Mouse (Mus musculus) CH12.LX (cell line): ENCODE results near the gene Kdm5b. TPM values are rescaled to one million over a fixed set of nuclear protein-coding genes. Genes with fewer than 3 reads are reported as not detected.

Experiments used
- DNase-seq: peaks from one replicate; pipeline ENCODE4 v3.0.0-alpha.2; 2013; ENCODE audit errors: extremely low read depth
- H3K27ac ChIP-seq: 2 replicates; pipeline ENCODE4 v1.5.1; 2012; ENCODE audit warnings: low read depth, mild to moderate bottlenecking, control low read depth, moderate library complexity; ENCODE audit not compliant: insufficient read depth
- H3K27me3 ChIP-seq: replicated peaks from 2 replicates; pipeline ENCODE3; 2012; ENCODE audit warnings: inconsistent platforms
- H3K36me3 ChIP-seq, 2 experiments: replicated peaks in 1 of 2; 2 replicates each; pipeline versions ENCODE3 to v1.6.1; 2012; ENCODE audit warnings: inconsistent platforms in 1 of 2, low read length in 1 of 2, mild to moderate bottlenecking in 1 of 2, mixed read lengths in 1 of 2, moderate library complexity in 1 of 2; ENCODE audit not compliant: control insufficient read depth in 1 of 2, insufficient read depth in 1 of 2
- H3K4me1 ChIP-seq, 2 experiments: 2 replicates each; pipeline ENCODE4 v1.6.1; 2012; ENCODE audit warnings: inconsistent platforms in 1 of 2, moderate library complexity in 1 of 2; ENCODE audit not compliant: insufficient read depth in 2 of 2, control insufficient read depth in 1 of 2
- H3K4me2 ChIP-seq: 2 replicates; pipeline ENCODE4 v1.6.1; 2012; ENCODE audit warnings: low read depth, mild to moderate bottlenecking, control low read depth; ENCODE audit not compliant: poor library complexity, insufficient read depth, severe bottlenecking
- H3K4me3 ChIP-seq, 3 experiments: fragments of 150-350 bp in 1 of 3; sonication (generic) in 1 of 3; replicated peaks in 1 of 3; 2 replicates each; pipeline versions ENCODE3 to v1.5.1; 2011 to 2012; ENCODE audit warnings: low read depth in 2 of 3, low read length in 2 of 3, mild to moderate bottlenecking in 2 of 3, moderate library complexity in 2 of 3, control low read depth in 1 of 3, improper control_type of control experiment in 1 of 3, inconsistent platforms in 1 of 3, mixed read lengths in 1 of 3; ENCODE audit not compliant: poor library complexity in 1 of 3
- H3K79me2 ChIP-seq: replicated peaks from 2 replicates; pipeline ENCODE4 v1.6.1; 2012; ENCODE audit warnings: mild to moderate bottlenecking, moderate library complexity; ENCODE audit not compliant: control insufficient read depth, poor library complexity, insufficient read depth, severe bottlenecking; ENCODE audit errors: extremely low read depth
- H3K9ac ChIP-seq: 2 replicates; pipeline ENCODE4 v1.6.1; 2012; ENCODE audit warnings: low read depth, mild to moderate bottlenecking, control low read depth, moderate library complexity; ENCODE audit not compliant: insufficient read depth
- H3K9me3 ChIP-seq: replicated peaks from 2 replicates; pipeline ENCODE3; 2012; ENCODE audit warnings: low read length, inconsistent platforms, mixed read lengths
- BHLHE40 ChIP-seq: IDR thresholded peaks from 2 replicates; pipeline ENCODE4 v1.6.1; 2011; ENCODE audit warnings: mild to moderate bottlenecking, low read depth, low read length, improper control_type of control experiment
- CHD1 ChIP-seq: IDR thresholded peaks from 2 replicates; pipeline ENCODE4 v1.6.1; 2012; ENCODE audit warnings: low read depth, low read length, improper control_type of control experiment, inconsistent platforms
- CTCF ChIP-seq, 2 experiments: IDR thresholded peaks in 1 of 2; conservative IDR thresholded peaks in 1 of 2; 2 replicates each; pipeline ENCODE4 v1.5.1; 2011 to 2012; ENCODE audit warnings: low read depth in 2 of 2, low read length in 2 of 2, improper control_type of control experiment in 1 of 2, inconsistent platforms in 1 of 2, mild to moderate bottlenecking in 1 of 2, moderate library complexity in 1 of 2
- HCFC1 ChIP-seq: IDR thresholded peaks from 2 replicates; pipeline ENCODE4 v1.6.1; 2012; ENCODE audit warnings: low read depth, mild to moderate bottlenecking, inconsistent platforms, low read length, improper control_type of control experiment
- IRF4 ChIP-seq: IDR thresholded peaks from 2 replicates; pipeline ENCODE4 v1.6.1; 2014; ENCODE audit warnings: low read depth, mild to moderate bottlenecking, inconsistent platforms, low read length, improper control_type of control experiment
- JUN ChIP-seq: IDR thresholded peaks from 2 replicates; pipeline ENCODE4 v1.6.1; 2011; ENCODE audit warnings: low read depth, mild to moderate bottlenecking, low read length, improper control_type of control experiment, moderate library complexity; ENCODE audit not compliant: insufficient read depth
- JUND ChIP-seq: conservative IDR thresholded peaks from 2 replicates; pipeline ENCODE4 v1.6.1; 2011; ENCODE audit warnings: low read depth, low read length, improper control_type of control experiment
- KAT2A ChIP-seq: IDR thresholded peaks from 2 replicates; pipeline ENCODE4 v1.6.1; 2012; ENCODE audit warnings: low read length, improper control_type of control experiment, inconsistent platforms; ENCODE audit not compliant: insufficient replicate concordance
- MAFK ChIP-seq: IDR thresholded peaks from 2 replicates; pipeline ENCODE4 v1.6.1; 2011; ENCODE audit warnings: low read length, improper control_type of control experiment; ENCODE audit not compliant: insufficient replicate concordance
- MAX ChIP-seq: IDR thresholded peaks from 2 replicates; pipeline ENCODE4 v1.6.1; 2011; ENCODE audit warnings: low read length, improper control_type of control experiment
- MEF2A ChIP-seq: IDR thresholded peaks from 2 replicates; pipeline ENCODE4 v1.6.1; 2014; ENCODE audit warnings: low read depth, mild to moderate bottlenecking, inconsistent platforms, low read length, improper control_type of control experiment, borderline replicate concordance
- MXI1 ChIP-seq: IDR thresholded peaks from 2 replicates; pipeline ENCODE4 v1.6.1; 2011; ENCODE audit warnings: mild to moderate bottlenecking, low read depth, low read length, improper control_type of control experiment
- PAX5 ChIP-seq: IDR thresholded peaks from 2 replicates; pipeline ENCODE4 v1.6.1; 2012; ENCODE audit warnings: low read length, inconsistent platforms, mixed read lengths
- POLR2AphosphoS2 ChIP-seq: IDR thresholded peaks from 2 replicates; pipeline ENCODE4 v1.6.1; 2011; ENCODE audit warnings: low read depth, low read length, improper control_type of control experiment
- RAD21 ChIP-seq: IDR thresholded peaks from 2 replicates; pipeline ENCODE4 v1.6.1; 2011; ENCODE audit warnings: low read depth, mild to moderate bottlenecking, low read length, improper control_type of control experiment, moderate library complexity
- SIN3A ChIP-seq: IDR thresholded peaks from 2 replicates; pipeline ENCODE4 v1.6.1; 2012; ENCODE audit warnings: low read length, improper control_type of control experiment, inconsistent platforms
- SMC3 ChIP-seq: IDR thresholded peaks from 2 replicates; pipeline ENCODE4 v1.6.1; 2011; ENCODE audit warnings: low read depth, low read length, improper control_type of control experiment
- TBP ChIP-seq: conservative IDR thresholded peaks from 2 replicates; pipeline ENCODE4 v1.6.1; 2011; ENCODE audit warnings: low read depth, low read length, improper control_type of control experiment
- TCF12 ChIP-seq: IDR thresholded peaks from 2 replicates; pipeline ENCODE4 v1.6.1; 2014; ENCODE audit warnings: low read depth, mild to moderate bottlenecking, inconsistent platforms, low read length, improper control_type of control experiment
- USF1 ChIP-seq: IDR thresholded peaks from 2 replicates; pipeline ENCODE4 v1.6.1; 2014; ENCODE audit warnings: low read depth, mild to moderate bottlenecking, inconsistent platforms, low read length, improper control_type of control experiment
- ZC3H11A ChIP-seq: IDR thresholded peaks from 2 replicates; pipeline ENCODE4 v1.6.1; 2012; ENCODE audit warnings: low read depth, mild to moderate bottlenecking, inconsistent platforms, low read length, improper control_type of control experiment
- ZNF384 ChIP-seq: IDR thresholded peaks from 2 replicates; pipeline ENCODE4 v1.6.1; 2012; ENCODE audit warnings: low read depth, low read length, improper control_type of control experiment, inconsistent platforms
- dilution Hi-C: fragments of 300-500 bp; cut with MboI; formaldehyde crosslinking; loops from 2 replicates; pipeline ENCODE4 v1.14.3; 2020; ENCODE audit warnings: low sequenced_read_pairs; ENCODE audit not compliant: extremely low pct_unique_long_range_greater_than_20kb, extremely low pct_ligation_motif_present
- in situ Hi-C: fragments of 300-500 bp; cut with MboI; formaldehyde crosslinking; loops from 3 replicates; pipeline ENCODE4 v1.14.3; 2019; ENCODE audit warnings: low sequenced_read_pairs, low pct_ligation_motif_present, low pct_unique_long_range_greater_than_20kb, mixed read lengths
- polyA plus RNA-seq: library from polyadenylated mRNA; unstranded; fragments of >175 nt; gene quantifications from 2 replicates; pipeline ENCODE4 v1.2.1, GENCODE M21; 2012; ENCODE audit warnings: low read depth; ENCODE audit not compliant: insufficient read length
- total RNA-seq, 2 experiments: library from RNA; depleted of rRNA; stranded (reverse); fragments of 300-350 nt in 1 of 2; fragments of >200 nt in 1 of 2; gene quantifications; 2 replicates each; pipeline ENCODE4 v1.2.3; 2012 to 2014

Kdm5b gene
- total and polyA plus RNA-seq, 3 experiments, result 1.9 to 14.3 (median 4.1) TPM

GRCm38 (mm10) chr1:134638041-134638440 lies 78.1 kb downstream of the Kdm5b start:
- H3K27me3 ChIP-seq, result peaks cover 27% of the 10 kb centered on the region
- H3K4me1 ChIP-seq, result no peaks in the 10 kb centered on the region
- H3K4me2 ChIP-seq, result no peak overlapping the region
- H3K27ac ChIP-seq, result no peak overlapping the region
- H3K9ac ChIP-seq, result no peak overlapping the region
- in situ Hi-C loops, result no loop called here
- peaks cover 0 to 4% of the 10 kb centered on the region in 2 experiments for H3K36me3 ChIP-seq
- H3K4me3 ChIP-seq, result no peak overlapping the region
- TF ChIP-seq TCF12 (no peak), KAT2A (no peak), SIN3A (no peak), USF1 (no peak), JUND (no peak), IRF4 (no peak), BHLHE40 (no peak), MAFK (no peak), MAX (no peak), CHD1 (no peak), MXI1 (no peak), POLR2AphosphoS2 (no peak), CTCF (conservative IDR thresholded peaks at IDR 0.05 in 1 of 2, IDR thresholded peaks at IDR 0.05 in 1 of 2; ENCODE audit: low read depth in 2 of 2, low read length in 2 of 2) (no peak), PAX5 (no peak), ZC3H11A (no peak)
- no peaks in the 10 kb centered on the region for H3K79me2 ChIP-seq
- dilution Hi-C loops, result no loop called here
- no peaks in the 10 kb centered on the region for H3K9me3 ChIP-seq
- no peak for DNase-seq

DNA sequence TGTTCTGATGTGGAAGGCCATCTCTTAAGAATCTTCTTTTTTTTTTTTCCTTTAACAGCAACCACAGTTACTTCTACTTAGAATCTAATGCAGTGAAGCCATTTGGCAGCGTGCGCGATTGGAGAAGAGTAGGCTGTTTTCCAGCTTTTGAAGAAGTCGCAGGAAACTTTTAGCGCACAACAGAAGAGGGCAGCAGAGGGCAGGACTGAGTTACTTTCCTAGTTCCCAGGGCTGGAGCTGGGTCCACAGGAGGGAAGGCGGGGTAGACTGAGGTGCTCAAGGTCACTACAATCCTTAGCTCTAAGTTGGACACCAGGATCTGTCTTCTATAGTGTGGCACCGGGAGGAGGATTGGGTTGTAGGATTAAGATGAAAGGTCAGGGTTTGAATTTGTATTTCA lies 78.6 kb downstream of the Kdm5b start:
- Histone ChIP-seq H3K9ac (no peak overlapping the region), H3K4me3 (no peak overlapping the region), H3K27ac (no peak overlapping the region)
- in situ Hi-C loops, result no loop called here
- TF ChIP-seq ZNF384, result no peak
- no peak for TF ChIP-seq MEF2A
- TF ChIP-seq MXI1, result no peak
- TF ChIP-seq KAT2A, result no peak
- no peak for TF ChIP-seq HCFC1
- peak in 1 of 2 experiments; percentile 57; a peak in 2 of 4 replicates for TF ChIP-seq CTCF (conservative IDR thresholded peaks at IDR 0.05 in 1 of 2, IDR thresholded peaks at IDR 0.05 in 1 of 2; ENCODE audit: low read depth in 2 of 2, low read length in 2 of 2)
- peak; percentile 40 for TF ChIP-seq RAD21
- TF ChIP-seq MAFK, result no peak
- TF ChIP-seq IRF4, result no peak
- no peak for TF ChIP-seq JUN
- TF ChIP-seq TBP, result no peak
- no peak for TF ChIP-seq ZC3H11A
- peak; percentile 38 for TF ChIP-seq SMC3
- TF ChIP-seq, all 38 proteins: peak for 3
- peak; percentile 6 for DNase-seq
- H3K36me3 ChIP-seq, result peaks cover 0 to under 1% of the 10 kb centered on the region in 2 experiments
- H3K9me3 ChIP-seq, result no peaks in the 10 kb centered on the region
- H3K4me1 ChIP-seq, result no peaks in the 10 kb centered on the region
- no peaks in the 10 kb centered on the region for H3K79me2 ChIP-seq
- no peak overlapping the region for H3K4me2 ChIP-seq
- H3K27me3 ChIP-seq, result peaks cover 31% of the 10 kb centered on the region
- dilution Hi-C loops, result no loop called here
